Mouse (Mus musculus) retina, postnatal 7 days (tissue): ENCODE results near the gene Rftn1.

Experiments used
- DNase-seq: peaks from one replicate; pipeline ENCODE4 v3.0.0-alpha.2; 2012; ENCODE audit warnings: low read depth, low spot score

The Rftn1 gene

GRCm38 (mm10) chr17:50025651-50026050 is 164.8 kb downstream of the Rftn1 start:
- no peak for DNase-seq

GRCm38 (mm10) chr17:50025173-50025626 is 165.3 kb downstream of the Rftn1 start:
- DNase-seq = no peak

GRCm38 (mm10) chr17:50021400-50021799 is 169.1 kb downstream of the Rftn1 start:
- no peak for DNase-seq

- no peak for DNase-seq
These were observed 170.1 kb downstream of the Rftn1 start for GRCm38 (mm10) chr17:50020211-50021001.

GRCm38 (mm10) chr17:50019819-50020210 is 170.7 kb downstream of the Rftn1 start:
- DNase-seq = no peak

GRCm38 (mm10) chr17:50019090-50019489 is 171.4 kb downstream of the Rftn1 start:
- DNase-seq = no peak

GRCm38 (mm10) chr17:50014708-50015107 is 175.8 kb downstream of the Rftn1 start:
- no peak for DNase-seq

GRCm38 (mm10) chr17:50013848-50014247 is 176.6 kb downstream of the Rftn1 start:
- no peak for DNase-seq

GRCm38 (mm10) chr17:50010096-50010495 is 180.4 kb downstream of the Rftn1 start:
- no peak for DNase-seq

GRCm38 (mm10) chr17:50006721-50007351 is 183.6 kb downstream of the Rftn1 start:
- DNase-seq = no peak

- DNase-seq = no peak
These were observed 184.1 kb downstream of the Rftn1 start for GRCm38 (mm10) chr17:50006338-50006720.

GRCm38 (mm10) chr17:50003156-50003555 is 187.3 kb downstream of the Rftn1 start:
- no peak for DNase-seq

- peak; percentile 30 for DNase-seq
These were observed 188.3 kb downstream of the Rftn1 start for GRCm38 (mm10) chr17:50002171-50002570.

GRCm38 (mm10) chr17:50001754-50002153 is 188.7 kb downstream of the Rftn1 start:
- no peak for DNase-seq

- DNase-seq = no peak
These were observed 189.9 kb downstream of the Rftn1 start for GRCm38 (mm10) chr17:50000580-50000979.

GRCm38 (mm10) chr17:49996626-49997152 is 193.8 kb downstream of the Rftn1 start:
- DNase-seq = no peak

- no peak for DNase-seq
These were observed 194.4 kb downstream of the Rftn1 start for GRCm38 (mm10) chr17:49996097-49996496.

- no peak for DNase-seq
These were observed 195.2 kb downstream of the Rftn1 start for GRCm38 (mm10) chr17:49995226-49995625.

GRCm38 (mm10) chr17:49993631-49994030 is 196.8 kb downstream of the Rftn1 start:
- DNase-seq = no peak

- DNase-seq = no peak
These were observed 197.6 kb downstream of the Rftn1 start for GRCm38 (mm10) chr17:49992625-49993603.

- no peak for DNase-seq
These were observed 200.9 kb downstream of the Rftn1 start for GRCm38 (mm10) chr17:49989583-49989982.

- DNase-seq = no peak
These were observed 203.4 kb downstream of the Rftn1 start for GRCm38 (mm10) chr17:49987095-49987494.
